Mouse (Mus musculus) limb, embryonic 13.5 days (tissue): ENCODE results near the gene Rxrg. TPM values are rescaled to one million over a fixed set of nuclear protein-coding genes. Genes with fewer than 3 reads are reported as not detected.

Source experiments
- polyA plus RNA-seq: library from polyadenylated mRNA; unstranded; fragments of >200 nt; fragmentation: Nextera tagmentation; extraction: Ambion mirVana; gene quantifications from 2 replicates; pipeline ENCODE4 v1.2.1, GENCODE M21; 2015

Rxrg gene
- polyA plus RNA-seq, 1 experiment from 2014 or later = 25.7 TPM

Other genes with a start within 250 kb of the Rxrg start
- 56.6 and 57.5 TPM in 2 replicates for gene Aldh9a1, start 248.4 kb upstream of the Rxrg start, polyA plus RNA-seq
- 33.1 and 33.7 TPM in 2 replicates for gene Mgst3, start 204.5 kb upstream of the Rxrg start, polyA plus RNA-seq
- 0.17 TPM in 1 of 2 replicates, not detected in the other for gene Lrrc52, start 131.6 kb upstream of the Rxrg start, polyA plus RNA-seq
- 0.26 and 0.27 TPM in 2 replicates for gene Lmx1a, start 90.9 kb downstream of the Rxrg start, polyA plus RNA-seq